Mouse (Mus musculus) lung, embryonic 14.5 days (tissue): ENCODE results near the gene D10Wsu102e. TPM values are rescaled to one million over a fixed set of nuclear protein-coding genes. Genes with fewer than 3 reads are reported as not detected.
"Not testable (repeated sequence)": the region's sequence is repeated elsewhere in the genome, so short reads cannot be mapped to it uniquely, and the experiment has no call there.

Experiments used
- ATAC-seq: fragments of 200-750 bp; cut with Nextera tagmentation; 2 replicates; pipeline ENCODE4 v1.8.0; 2017; ENCODE audit warnings: mild to moderate bottlenecking, moderate TSS enrichment, moderate library complexity; ENCODE audit not compliant: insufficient read depth
- DNase-seq: peaks from one replicate; pipeline ENCODE4 v3.0.0-alpha.2; 2015
- H3K27ac ChIP-seq: fragments of 300-500 bp; sonication (generic); 2 replicates; pipeline ENCODE4 v1.5.1; 2014; ENCODE audit warnings: low read depth, mild to moderate bottlenecking, moderate library complexity
- H3K27me3 ChIP-seq: fragments of 300-500 bp; sonication (generic); 2 replicates; pipeline ENCODE4 v1.6.1; 2014; ENCODE audit warnings: low read length, control low read depth; ENCODE audit not compliant: insufficient read depth
- H3K36me3 ChIP-seq: fragments of 300-500 bp; sonication (generic); 2 replicates; pipeline ENCODE4 v1.6.1; 2014; ENCODE audit warnings: control low read depth; ENCODE audit not compliant: insufficient read depth
- H3K4me1 ChIP-seq: fragments of 300-500 bp; sonication (generic); 2 replicates; pipeline ENCODE4 v1.6.1; 2014; ENCODE audit warnings: antibody characterized with exemption, control low read depth; ENCODE audit not compliant: insufficient read depth
- H3K4me2 ChIP-seq: fragments of 300-500 bp; sonication (generic); 2 replicates; pipeline ENCODE4 v1.6.1; 2014; ENCODE audit warnings: mild to moderate bottlenecking
- H3K4me3 ChIP-seq: fragments of 300-500 bp; sonication (generic); 2 replicates; pipeline ENCODE4 v1.5.1; 2014; ENCODE audit warnings: low read depth, low read length
- H3K9ac ChIP-seq: fragments of 300-500 bp; sonication (generic); 2 replicates; pipeline ENCODE4 v1.6.1; 2014
- H3K9me3 ChIP-seq: fragments of 300-500 bp; sonication (generic); 2 replicates; pipeline ENCODE4 v1.6.1; 2016; ENCODE audit warnings: low read depth, low read length, control low read depth
- CTCF ChIP-seq: IDR thresholded peaks from 2 replicates; pipeline ENCODE4 v1.5.1; 2016; ENCODE audit warnings: antibody characterized with exemption, low read depth
- WGBS: fragments of 180-500 bp; shearing (Covaris S2); extraction: QIAGEN DNeasy Blood & Tissue Kit; methylation state at CpG from one replicate; pipeline ENCODE4 v1.1.7; 2014; 5-methylcytosine and 5-hydroxymethylcytosine counted together
- polyA plus RNA-seq: library from polyadenylated mRNA; unstranded; fragments of >200 nt; fragmentation: Nextera tagmentation; extraction: Ambion mirVana; gene quantifications from 2 replicates; pipeline ENCODE4 v1.2.1, GENCODE M21; 2014

D10Wsu102e gene
- polyA plus RNA-seq, 1 experiment from 2014 or later = 0.84 TPM

DNA sequence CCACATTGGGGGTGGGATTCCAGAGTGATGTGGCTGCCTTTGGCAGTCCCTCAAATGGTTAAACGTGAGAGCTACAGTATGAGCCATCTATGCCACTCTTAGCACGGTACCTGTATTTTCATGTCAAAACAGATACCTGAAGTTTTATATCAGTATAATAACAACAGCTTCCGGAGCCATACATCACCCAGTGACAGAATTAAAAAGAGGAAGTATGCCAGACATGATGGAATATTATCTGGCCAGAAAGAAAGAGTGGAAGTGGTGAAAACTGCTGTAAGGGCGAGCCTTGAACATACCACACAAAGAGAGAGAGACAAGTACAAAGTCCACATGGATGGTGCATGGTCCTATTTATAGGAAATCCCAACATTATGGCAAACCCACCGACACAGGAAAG, 151.3 kb downstream of the D10Wsu102e start:
- Histone ChIP-seq H3K4me3 (no peak overlapping the region), H3K27me3 (no peaks in the 10 kb centered on the region), H3K27ac (no peak overlapping the region), H3K4me1 (no peaks in the 10 kb centered on the region), H3K4me2 (no peak overlapping the region), H3K9me3 (no peaks in the 10 kb centered on the region), H3K36me3 (no peaks in the 10 kb centered on the region), H3K9ac (no peak overlapping the region)
- DNase-seq (no peak), ATAC-seq (no peak)
- TF ChIP-seq CTCF = no peak
- WGBS = 67% methylated on average over 5 of the region's 5 CpGs

DNA sequence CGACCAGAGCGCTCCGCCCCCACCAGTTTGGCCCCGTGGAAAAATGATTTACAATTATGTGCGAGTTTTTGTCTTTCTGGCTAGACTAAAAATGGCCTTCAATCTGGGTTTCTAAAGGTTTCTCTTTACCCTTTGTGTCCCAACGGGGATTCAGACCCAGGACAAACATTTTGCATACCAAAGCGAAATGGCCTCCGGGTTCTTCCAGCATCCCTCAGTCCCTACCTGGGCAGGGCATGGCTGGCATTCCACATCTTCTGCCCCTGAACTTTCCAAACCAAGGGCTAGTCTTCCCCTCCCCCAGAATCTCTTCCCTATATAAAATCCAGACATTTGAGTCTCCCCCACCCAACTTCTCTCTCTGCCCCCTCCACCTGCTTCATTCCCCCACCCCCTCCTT, 153.7 kb downstream of the D10Wsu102e start:
- DNase-seq = no peak
- H3K9ac ChIP-seq = no peak overlapping the region
- H3K36me3 ChIP-seq = no peaks in the 10 kb centered on the region
- no peak overlapping the region for H3K4me3 ChIP-seq
- 82% methylated on average over 8 of the region's 8 CpGs for WGBS
- H3K4me2 ChIP-seq = no peak overlapping the region
- H3K27me3 ChIP-seq = no peaks in the 10 kb centered on the region
- no peak for TF ChIP-seq CTCF
- no peaks in the 10 kb centered on the region for H3K4me1 ChIP-seq
- no peak for ATAC-seq
- no peaks in the 10 kb centered on the region for H3K9me3 ChIP-seq
- no peak overlapping the region for H3K27ac ChIP-seq

DNA sequence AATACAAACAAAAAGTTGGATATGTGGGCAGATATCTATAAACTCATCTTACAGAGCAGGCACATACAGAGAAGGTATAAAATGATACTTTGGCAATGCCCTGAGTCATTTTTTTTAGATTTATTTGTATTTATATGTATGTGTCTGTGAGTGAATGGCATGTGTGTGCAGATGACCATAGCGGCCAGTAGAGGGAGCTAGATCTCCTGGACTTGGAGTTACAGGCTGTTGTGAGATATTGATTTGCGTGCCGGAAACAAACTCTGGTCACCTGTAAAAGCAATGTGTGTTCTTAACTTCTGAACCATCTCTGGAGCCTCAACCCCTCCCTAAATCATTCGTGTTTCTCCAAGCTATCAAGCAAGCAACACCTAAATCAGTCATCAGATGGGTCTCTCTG, 161.0 kb downstream of the D10Wsu102e start:
- H3K9me3 ChIP-seq = no peaks in the 10 kb centered on the region
- 78% methylated on average over 4 of the region's 4 CpGs for WGBS
- H3K27me3 ChIP-seq = no peaks in the 10 kb centered on the region
- no peak overlapping the region for H3K4me2 ChIP-seq
- no peak overlapping the region for H3K9ac ChIP-seq
- ATAC-seq (no peak), DNase-seq (no peak)
- no peak overlapping the region for H3K27ac ChIP-seq
- H3K36me3 ChIP-seq = no peaks in the 10 kb centered on the region
- TF ChIP-seq CTCF = peak; percentile 41
- no peak overlapping the region for H3K4me3 ChIP-seq
- H3K4me1 ChIP-seq = no peaks in the 10 kb centered on the region

DNA sequence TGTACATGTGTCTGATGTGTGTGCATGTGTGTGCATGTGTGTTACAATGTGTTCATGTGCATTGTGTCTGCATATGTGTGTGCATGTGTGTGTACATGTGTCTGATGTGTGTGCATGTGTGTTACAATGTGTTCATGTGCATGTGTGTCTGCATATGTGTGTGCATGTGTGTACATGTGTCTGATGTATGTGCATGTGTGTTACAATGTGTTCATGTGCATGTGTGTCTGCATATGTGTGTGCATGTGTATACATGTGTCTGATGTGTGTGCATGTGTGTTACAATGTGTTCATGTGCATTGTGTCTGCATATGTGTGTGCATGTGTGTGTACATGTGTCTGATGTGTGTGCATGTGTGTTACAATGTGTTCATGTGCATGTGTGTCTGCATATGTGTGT, 164.2 kb downstream of the D10Wsu102e start:
- H3K4me2 ChIP-seq, H3K36me3 ChIP-seq, H3K4me3 ChIP-seq, ATAC-seq, H3K27me3 ChIP-seq, H3K9ac ChIP-seq, H3K9me3 ChIP-seq, DNase-seq, H3K27ac ChIP-seq, H3K4me1 ChIP-seq: not testable (repeated sequence)

DNA sequence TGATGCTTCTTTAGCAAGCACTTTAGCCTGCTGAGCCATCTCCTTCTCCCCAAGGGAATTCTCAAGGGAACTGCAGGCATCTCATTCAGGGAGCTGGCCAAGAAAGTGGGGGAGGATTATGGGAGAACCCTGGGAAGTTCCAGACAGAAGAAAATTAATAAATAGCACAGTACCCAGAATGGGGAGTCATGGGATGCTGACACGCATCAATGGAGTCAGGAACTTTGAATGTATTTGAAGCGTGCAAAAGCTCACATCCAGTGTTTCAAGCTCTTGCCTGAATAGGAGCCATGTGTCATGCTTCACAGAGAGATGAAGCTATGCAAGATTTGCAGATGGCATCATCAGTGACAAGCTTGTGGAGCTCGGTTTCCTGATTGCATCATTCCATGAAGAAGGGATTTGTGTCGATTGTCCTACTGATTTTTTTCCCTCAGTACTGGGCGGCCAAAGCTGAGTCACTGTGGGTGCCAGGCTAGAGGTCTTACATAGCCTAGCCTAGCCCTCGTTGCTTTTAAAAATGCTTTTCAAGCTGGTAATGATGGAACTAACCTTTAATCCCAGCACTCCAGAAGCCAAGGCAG, 170.5 kb downstream of the D10Wsu102e start:
- Histone ChIP-seq H3K27me3 (no peaks in the 10 kb centered on the region), H3K9ac (no peak overlapping the region), H3K4me3 (no peak overlapping the region), H3K36me3 (no peaks in the 10 kb centered on the region), H3K4me2 (no peak overlapping the region), H3K27ac (no peak overlapping the region), H3K9me3 (no peaks in the 10 kb centered on the region), H3K4me1 (no peaks in the 10 kb centered on the region)
- no peak for DNase-seq
- WGBS = 83% methylated on average over 6 of the region's 6 CpGs
- TF ChIP-seq CTCF = no peak
- no peak for ATAC-seq

DNA sequence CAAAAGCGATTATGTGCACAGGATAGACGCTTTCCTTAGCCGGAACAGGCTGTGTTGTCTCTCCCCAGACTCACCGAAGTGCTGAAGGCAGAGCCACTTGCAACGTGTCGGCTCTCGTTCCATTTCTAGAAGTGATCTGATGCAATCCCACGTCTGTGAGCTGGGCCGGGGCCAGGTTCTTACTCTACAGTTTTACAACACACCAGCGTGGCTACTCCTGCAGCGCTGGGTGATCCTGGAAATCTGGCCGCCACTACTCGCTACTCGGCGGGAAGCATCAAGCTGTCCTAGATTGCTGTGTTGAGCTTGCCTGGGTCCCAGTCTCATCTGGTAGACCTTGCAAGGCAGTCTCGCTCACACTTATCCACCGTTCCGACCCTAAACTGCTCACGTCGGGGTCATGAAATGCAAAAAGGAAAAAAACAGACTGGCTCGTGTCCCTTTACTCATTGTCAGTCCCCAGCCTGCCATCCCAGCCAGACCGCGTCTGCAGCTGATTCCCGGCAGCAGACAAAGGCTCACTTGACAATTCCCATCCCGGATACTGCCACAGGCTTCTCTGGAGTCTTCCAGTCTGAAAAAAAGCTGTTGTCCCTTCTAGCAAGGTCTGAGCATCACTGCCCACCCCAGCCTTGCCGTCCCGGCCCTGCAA, 173.4 kb downstream of the D10Wsu102e start:
- DNase-seq = peak; percentile 76
- Histone ChIP-seq H3K4me2 (peak overlapping the region; percentile 94), H3K9me3 (no peaks in the 10 kb centered on the region), H3K4me3 (peak overlapping the region; percentile 43), H3K27me3 (no peaks in the 10 kb centered on the region), H3K4me1 (no peaks in the 10 kb centered on the region), H3K27ac (no peak overlapping the region), H3K36me3 (no peaks in the 10 kb centered on the region), H3K9ac (peak overlapping the region; percentile 47)
- TF ChIP-seq CTCF = no peak
- ATAC-seq = peak; percentile 71
- WGBS = 3% methylated on average over 27 of the region's 27 CpGs

DNA sequence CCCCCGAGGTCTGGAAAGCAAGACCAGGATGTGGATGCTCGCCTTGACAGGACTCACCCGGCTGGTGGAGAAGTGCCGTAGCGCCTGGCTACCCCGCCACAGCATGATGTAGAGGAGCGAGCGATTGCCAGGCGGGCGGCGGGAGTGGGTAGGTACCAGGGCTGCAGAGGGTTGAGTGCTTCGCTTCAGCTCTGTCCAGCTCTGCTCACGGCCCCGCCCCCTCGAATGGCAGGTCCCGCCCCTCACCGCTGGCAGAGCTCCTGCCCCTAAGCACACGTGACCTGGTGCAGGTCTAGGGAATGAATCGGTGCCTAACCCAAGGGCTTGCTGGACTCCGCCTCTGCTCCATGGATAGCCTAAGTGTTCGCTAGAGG, 173.9 kb downstream of the D10Wsu102e start, which contains the start of gene Aldh1l2:
TSS of gene Aldh1l2 (minus strand) at position 231 of the 374 bp plus-strand sequence.
- Histone ChIP-seq H3K9ac (peak within 1 kb of the TSS; percentile 47), H3K27ac (no peak within 1 kb of the TSS), H3K4me2 (peak within 1 kb of the TSS; percentile 94), H3K9me3 (no peaks in the 10 kb centered on the region), H3K4me3 (peak within 1 kb of the TSS; percentile 43), H3K4me1 (no peaks in the 10 kb centered on the region), H3K36me3 (no peaks in the 10 kb centered on the region), H3K27me3 (no peaks in the 10 kb centered on the region)
- DNase-seq (peak; percentile 80), ATAC-seq (peak; percentile 93)
- TF ChIP-seq CTCF = no peak
- under 1% methylated on average over 21 of the region's 21 CpGs for WGBS
